Mouse (Mus musculus) CD4-positive, CD25-positive, alpha-beta regulatory T cell, adult 4 months (primary cell): ENCODE data around the gene Deaf1. TPM values are rescaled to one million over a fixed set of nuclear protein-coding genes. Genes with fewer than 3 reads are reported as not detected.

Experiments
- ATAC-seq: one replicate; pipeline ENCODE4 v1.8.0; 2017
- polyA plus RNA-seq, 2 experiments: library from polyadenylated mRNA; unstranded; fragments of 100-300 nt; shearing (Covaris generic); gene quantifications; one replicate each; pipeline ENCODE4 v1.2.1; 2017

Deaf1 gene
- polyA plus RNA-seq, 2 experiments from 2014 or later: 24.5 to 29.1 TPM

- no peak for ATAC-seq
Measured at GRCm38 (mm10) chr7:141294479-141294878, 33.0 kb downstream of the Deaf1 start.

- no peak for ATAC-seq
Measured at GRCm38 (mm10) chr7:141293852-141294471, 33.5 kb downstream of the Deaf1 start.

GRCm38 (mm10) chr7:141292583-141293388, 34.7 kb downstream of the Deaf1 start:
- ATAC-seq: no peak

- no peak for ATAC-seq
Measured at GRCm38 (mm10) chr7:141291921-141292582, 35.4 kb downstream of the Deaf1 start, which contains the start of gene Drd4. Gene Drd4, plus strand, starts transcription at chr7:141292006.

- ATAC-seq: no peak
Measured at GRCm38 (mm10) chr7:141288042-141288441, 39.4 kb downstream of the Deaf1 start.

- ATAC-seq: no peak
Measured at GRCm38 (mm10) chr7:141282756-141283155, 44.7 kb downstream of the Deaf1 start.

GRCm38 (mm10) chr7:141281442-141281841, 46.0 kb downstream of the Deaf1 start:
- no peak for ATAC-seq

- no peak for ATAC-seq
Measured at GRCm38 (mm10) chr7:141278766-141279590, 48.5 kb downstream of the Deaf1 start, which contains the start of gene Sct. Gene Sct, minus strand, starts transcription at chr7:141279133.

- no peak for ATAC-seq
Measured at GRCm38 (mm10) chr7:141277701-141278678, 49.5 kb downstream of the Deaf1 start.

GRCm38 (mm10) chr7:141276546-141276945, 50.9 kb downstream of the Deaf1 start, which contains the start of gene Cdhr5:
Gene Cdhr5, minus strand, starts transcription at chr7:141276786.
- ATAC-seq: no peak

- ATAC-seq: no peak
Measured at GRCm38 (mm10) chr7:141275356-141275755, 52.1 kb downstream of the Deaf1 start.

- ATAC-seq: no peak
Measured at GRCm38 (mm10) chr7:141270631-141271030, 56.9 kb downstream of the Deaf1 start.

- ATAC-seq: no peak
Measured at GRCm38 (mm10) chr7:141269273-141269545, 58.3 kb downstream of the Deaf1 start.

GRCm38 (mm10) chr7:141268466-141269272, 58.8 kb downstream of the Deaf1 start:
- peak; percentile 18 for ATAC-seq

- ATAC-seq: peak; percentile 83
Measured at GRCm38 (mm10) chr7:141265739-141266561, 61.5 kb downstream of the Deaf1 start, which contains the start of gene Irf7. Gene Irf7, minus strand, starts transcription at chr7:141266481.

- ATAC-seq: peak; percentile 16
Measured at GRCm38 (mm10) chr7:141265411-141265738, 62.1 kb downstream of the Deaf1 start.

GRCm38 (mm10) chr7:141264761-141265410, 62.6 kb downstream of the Deaf1 start:
- peak; percentile 61 for ATAC-seq

GRCm38 (mm10) chr7:141264041-141264700, 63.3 kb downstream of the Deaf1 start:
- ATAC-seq: no peak
